Mouse (Mus musculus) hindbrain, embryonic 12.5 days (tissue): ENCODE data around the gene Pnck. TPM values are rescaled to one million over a fixed set of nuclear protein-coding genes. Genes with fewer than 3 reads are reported as not detected.
A peak's percentile ranks its signal among the peaks of the same experiment; 100 is the strongest.

Experiments used
- ATAC-seq: fragments of 200-750 bp; cut with Nextera tagmentation; 2 replicates; pipeline ENCODE4 v1.8.0; 2017; ENCODE audit warnings: moderate TSS enrichment; ENCODE audit not compliant: low FRiP score
- H3K27ac ChIP-seq: fragments of 300-500 bp; sonication (generic); 2 replicates; pipeline ENCODE4 v1.5.1; 2016; ENCODE audit warnings: mild to moderate bottlenecking
- H3K27me3 ChIP-seq: fragments of 300-500 bp; sonication (generic); 2 replicates; pipeline ENCODE4 v1.6.1; 2016; ENCODE audit warnings: mild to moderate bottlenecking
- H3K36me3 ChIP-seq: fragments of 300-500 bp; sonication (generic); 2 replicates; pipeline ENCODE4 v1.6.1; 2016; ENCODE audit warnings: mild to moderate bottlenecking
- H3K4me1 ChIP-seq: fragments of 300-500 bp; sonication (generic); 2 replicates; pipeline ENCODE4 v1.6.1; 2016
- H3K4me2 ChIP-seq: fragments of 300-500 bp; sonication (generic); replicated peaks from 2 replicates; pipeline ENCODE4 v1.6.1; 2016; ENCODE audit warnings: mild to moderate bottlenecking
- H3K4me3 ChIP-seq: fragments of 300-500 bp; sonication (generic); 2 replicates; pipeline ENCODE4 v1.5.1; 2016; ENCODE audit warnings: mild to moderate bottlenecking
- H3K9ac ChIP-seq: fragments of 300-500 bp; sonication (generic); 2 replicates; pipeline ENCODE4 v1.6.1; 2016; ENCODE audit warnings: mild to moderate bottlenecking, moderate library complexity
- H3K9me3 ChIP-seq: fragments of 300-500 bp; sonication (generic); replicated peaks from 2 replicates; pipeline ENCODE4 v1.6.1; 2016; ENCODE audit warnings: mild to moderate bottlenecking
- WGBS: fragments of 180-500 bp; shearing (Covaris S2); methylation state at CpG from one replicate; pipeline ENCODE4 v1.1.7; 2016; 5-methylcytosine and 5-hydroxymethylcytosine counted together
- polyA plus RNA-seq: library from polyadenylated mRNA; unstranded; fragments of >200 nt; fragmentation: Nextera tagmentation; extraction: Ambion mirVana; gene quantifications from 2 replicates; pipeline ENCODE4 v1.2.1, GENCODE M21; 2016

The Pnck gene
- polyA plus RNA-seq, 1 experiment from 2014 or later: 34.8 TPM

DNA sequence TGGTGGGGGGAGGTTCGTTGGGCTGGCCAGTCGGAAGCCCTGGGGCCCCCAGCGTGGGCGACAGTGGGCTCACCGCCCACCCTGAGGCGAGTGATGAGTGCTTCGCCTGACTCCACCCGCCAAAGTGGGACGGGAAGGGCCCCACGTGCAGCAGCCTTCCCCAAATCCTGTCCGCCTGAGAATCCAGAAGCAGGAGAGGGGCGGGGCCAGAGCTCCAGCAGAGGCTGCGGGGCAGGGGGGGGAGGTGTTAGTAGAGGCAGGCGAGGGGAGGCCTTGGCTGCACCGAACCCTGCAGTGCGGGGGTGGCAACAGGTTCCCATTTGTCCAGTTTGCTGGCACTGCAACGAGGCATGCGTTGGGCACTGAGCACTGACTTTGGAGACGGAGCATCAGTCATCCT, 22.5 kb downstream of the Pnck start:
- Histone ChIP-seq H3K4me2 (peak overlapping the region; percentile 56), H3K27ac (no peak overlapping the region), H3K9me3 (no peaks in the 10 kb centered on the region), H3K27me3 (peaks cover 87% of the 10 kb centered on the region), H3K36me3 (no peaks in the 10 kb centered on the region), H3K4me1 (peaks cover 4% of the 10 kb centered on the region; the same call in 1 of the 2 replicates), H3K4me3 (peak overlapping the region; percentile 29), H3K9ac (no peak overlapping the region)
- 14% methylated on average over 15 of the region's 19 CpGs for WGBS
- no peak for ATAC-seq

DNA sequence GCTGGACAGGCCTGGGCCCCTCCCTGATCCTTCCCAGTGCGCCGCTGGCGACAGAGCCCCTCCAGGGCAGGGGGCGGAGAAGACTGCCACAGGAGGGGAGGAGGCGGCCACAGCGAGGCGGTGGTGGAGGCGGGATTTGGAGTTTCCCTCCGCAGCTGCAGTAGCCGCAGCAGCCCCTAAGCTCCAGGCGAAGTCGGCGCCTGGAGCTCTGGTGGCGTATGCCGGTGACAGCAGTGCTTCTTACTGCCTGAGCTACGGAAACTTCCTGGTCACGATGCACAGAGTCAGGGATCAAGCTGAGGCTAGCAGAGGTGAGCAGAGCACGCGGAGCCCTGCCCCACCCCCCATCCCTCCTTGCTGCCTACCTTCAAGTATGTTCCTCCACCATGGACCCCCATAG, 24.5 kb downstream of the Pnck start:
- Histone ChIP-seq H3K27ac (no peak overlapping the region), H3K36me3 (no peaks in the 10 kb centered on the region), H3K9me3 (no peaks in the 10 kb centered on the region), H3K9ac (no peak overlapping the region), H3K27me3 (peaks cover 74% of the 10 kb centered on the region), H3K4me1 (peaks cover 4% of the 10 kb centered on the region; the same call in 1 of the 2 replicates), H3K4me2 (peak overlapping the region; percentile 38), H3K4me3 (no peak overlapping the region)
- ATAC-seq: no peak
- 28% methylated on average over 15 of the region's 19 CpGs for WGBS

DNA sequence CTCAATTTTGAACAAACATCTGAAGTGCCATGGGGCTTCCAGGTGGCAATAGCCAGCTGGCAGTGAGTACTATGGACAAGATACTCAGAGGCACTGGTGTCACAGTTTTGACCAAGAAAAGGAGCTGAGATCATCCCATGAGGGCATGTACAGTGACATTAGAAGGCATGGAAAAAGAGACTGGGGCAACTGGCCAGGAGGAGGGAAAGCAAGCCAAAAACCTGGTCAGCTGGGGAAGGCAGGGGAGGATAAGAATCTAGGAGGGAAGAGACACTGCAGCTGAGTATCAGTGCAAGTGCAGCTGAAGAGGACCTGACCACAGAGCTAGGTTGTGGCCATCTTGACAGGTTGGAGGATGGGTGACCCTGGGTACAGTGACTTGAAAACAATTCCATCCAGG, 32.9 kb downstream of the Pnck start:
- Histone ChIP-seq H3K27me3 (peaks cover 9% of the 10 kb centered on the region), H3K27ac (no peak overlapping the region), H3K9ac (no peak overlapping the region), H3K4me1 (no peaks in the 10 kb centered on the region), H3K9me3 (no peaks in the 10 kb centered on the region), H3K4me3 (no peak overlapping the region), H3K36me3 (no peaks in the 10 kb centered on the region), H3K4me2 (no peak overlapping the region)
- no peak for ATAC-seq

DNA sequence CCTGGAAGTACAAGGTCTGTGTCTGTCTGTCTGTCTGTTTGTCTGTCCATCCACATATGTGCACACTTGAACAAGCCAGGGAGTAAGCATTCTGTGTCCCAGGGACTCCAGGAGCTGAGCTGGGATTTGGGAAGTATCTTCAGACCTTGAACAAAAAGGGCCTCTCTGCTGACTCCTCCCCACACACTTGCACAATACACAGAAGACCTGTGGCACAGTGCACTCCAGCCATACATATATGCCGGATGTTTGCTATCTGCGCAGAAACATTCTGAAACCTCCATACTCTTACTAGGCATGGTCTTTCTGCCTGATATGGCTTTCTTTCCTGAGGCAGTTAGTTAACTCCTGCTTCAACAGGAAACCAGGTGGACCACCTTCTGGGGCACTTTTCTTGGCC, 40.0 kb downstream of the Pnck start:
- 95% methylated on average over 2 of the region's 2 CpGs for WGBS
- no peaks in the 10 kb centered on the region for H3K4me1 ChIP-seq
- H3K36me3 ChIP-seq: no peaks in the 10 kb centered on the region
- H3K27ac ChIP-seq: no peak overlapping the region
- no peak overlapping the region for H3K4me2 ChIP-seq
- no peaks in the 10 kb centered on the region for H3K9me3 ChIP-seq
- H3K4me3 ChIP-seq: no peak overlapping the region
- no peak overlapping the region for H3K9ac ChIP-seq
- no peak for ATAC-seq
- H3K27me3 ChIP-seq: no peaks in the 10 kb centered on the region; the same call in 1 of the 2 replicates

DNA sequence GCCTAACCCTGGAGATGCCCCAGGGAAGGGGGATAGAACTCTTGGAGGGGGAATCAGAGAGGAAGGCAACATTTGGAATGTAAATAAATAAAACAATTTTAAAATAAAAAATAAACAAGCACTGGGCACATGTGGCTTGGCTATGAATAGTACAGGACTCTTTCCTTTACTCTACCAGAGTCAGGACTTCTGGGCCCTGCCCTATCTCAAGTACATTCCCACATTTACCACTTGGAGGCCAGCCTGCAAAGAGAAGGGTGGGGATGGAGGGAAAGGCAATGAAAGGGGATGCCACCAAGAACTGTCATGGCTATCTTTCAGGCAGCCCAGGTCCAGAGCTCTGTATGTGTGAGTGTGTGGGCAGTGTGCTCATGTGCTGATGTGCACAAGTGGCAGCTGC, 40.5 kb downstream of the Pnck start:
- no peaks in the 10 kb centered on the region for H3K36me3 ChIP-seq
- no peak overlapping the region for H3K4me2 ChIP-seq
- ATAC-seq: no peak
- no peak overlapping the region for H3K4me3 ChIP-seq
- H3K27ac ChIP-seq: no peak overlapping the region
- no peak overlapping the region for H3K9ac ChIP-seq
- no peaks in the 10 kb centered on the region for H3K9me3 ChIP-seq
- peaks cover 2% of the 10 kb centered on the region; the same call in 1 of the 2 replicates for H3K27me3 ChIP-seq
- H3K4me1 ChIP-seq: no peaks in the 10 kb centered on the region

DNA sequence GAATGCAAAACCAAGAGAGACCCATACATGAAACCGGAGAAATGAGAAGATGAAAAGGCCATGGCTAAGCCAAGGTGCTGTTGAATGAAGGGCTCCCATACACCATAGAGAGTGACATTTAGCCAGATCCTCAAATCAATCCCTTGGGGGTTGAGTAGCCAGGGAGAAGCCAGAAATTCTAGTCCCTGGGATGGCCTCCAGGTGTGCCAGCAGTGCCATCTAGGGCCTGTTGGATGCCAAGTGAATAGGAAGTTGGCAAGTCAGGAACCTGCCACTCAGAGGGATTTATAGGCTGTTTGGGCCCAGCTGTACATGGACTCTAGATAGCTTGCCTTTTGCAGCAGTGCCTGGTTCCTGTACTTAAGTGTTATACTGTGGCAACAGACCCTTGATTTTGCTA, 44.0 kb downstream of the Pnck start:
- Histone ChIP-seq H3K9ac (no peak overlapping the region), H3K27me3 (peaks cover 3% of the 10 kb centered on the region; the same call in 1 of the 2 replicates), H3K36me3 (no peaks in the 10 kb centered on the region), H3K4me1 (no peaks in the 10 kb centered on the region), H3K4me2 (no peak overlapping the region), H3K4me3 (no peak overlapping the region), H3K9me3 (no peaks in the 10 kb centered on the region), H3K27ac (no peak overlapping the region)
- WGBS: 87% methylated on average over 1 of the region's 1 CpGs
- no peak for ATAC-seq

DNA sequence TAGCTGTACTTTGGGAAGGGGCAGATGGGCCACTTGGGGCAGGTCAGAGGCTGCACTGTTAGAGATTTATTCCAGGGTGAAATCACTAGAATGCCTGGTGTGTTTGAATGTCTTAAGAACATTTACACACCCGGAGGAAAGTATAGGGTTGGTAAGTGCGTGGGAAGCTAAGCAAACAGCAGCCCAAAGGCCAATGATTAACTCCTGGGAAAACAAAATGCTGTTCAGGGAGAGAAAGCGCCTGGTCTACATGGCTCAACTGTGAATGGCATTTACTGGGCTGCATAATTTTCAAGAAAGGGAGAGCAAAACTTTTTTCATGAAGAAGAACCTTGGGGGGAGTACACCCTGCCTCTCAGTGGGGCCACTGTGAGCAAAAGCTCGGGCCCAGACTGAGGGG, 46.3 kb downstream of the Pnck start:
- H3K27ac ChIP-seq: no peak overlapping the region
- no peak overlapping the region for H3K4me3 ChIP-seq
- WGBS: 59% methylated on average over 4 of the region's 4 CpGs
- no peak overlapping the region for H3K9ac ChIP-seq
- H3K4me1 ChIP-seq: no peaks in the 10 kb centered on the region
- no peak overlapping the region for H3K4me2 ChIP-seq
- H3K36me3 ChIP-seq: no peaks in the 10 kb centered on the region
- peaks cover 3% of the 10 kb centered on the region; the same call in 1 of the 2 replicates for H3K27me3 ChIP-seq
- no peak for ATAC-seq
- no peaks in the 10 kb centered on the region for H3K9me3 ChIP-seq

Other genes starting within 250 kb of the Pnck start
- gene Zfp92, start 249.0 kb downstream of the Pnck start, polyA plus RNA-seq: 0.14 and 0.23 TPM in 2 replicates
- gene Trex2, start 224.8 kb downstream of the Pnck start, polyA plus RNA-seq: not detected in 2 replicates
- gene Haus7, start 201.1 kb downstream of the Pnck start, polyA plus RNA-seq: 65.1 and 69.3 TPM in 2 replicates
- 43.9 and 49.2 TPM in 2 replicates for gene Bgn, start 176.5 kb downstream of the Pnck start, polyA plus RNA-seq
- gene Atp2b3, start 157.0 kb downstream of the Pnck start, polyA plus RNA-seq: 1.6 and 1.7 TPM in 2 replicates
- 7.8 TPM in 2 replicates for gene Dusp9, start 20.7 kb downstream of the Pnck start, polyA plus RNA-seq
- 6.6 and 7.7 TPM in 2 replicates for gene Slc6a8, start 13.0 kb upstream of the Pnck start, polyA plus RNA-seq
- 132 and 136 TPM in 2 replicates for gene Bcap31, start 56.1 kb upstream of the Pnck start, polyA plus RNA-seq
- gene Abcd1, start 56.5 kb upstream of the Pnck start, polyA plus RNA-seq: 12.7 and 14.0 TPM in 2 replicates
- 0.21 and 0.25 TPM in 2 replicates for gene Plxnb3, start 97.0 kb upstream of the Pnck start, polyA plus RNA-seq
- 2.7 and 5.4 TPM in 2 replicates for gene Srpk3, start 114.3 kb upstream of the Pnck start, polyA plus RNA-seq
- 150 and 167 TPM in 2 replicates for gene Idh3g, start 126.8 kb upstream of the Pnck start, polyA plus RNA-seq
- gene Ssr4, start 126.9 kb upstream of the Pnck start, polyA plus RNA-seq: 125 and 138 TPM in 2 replicates
- 2.7 and 2.8 TPM in 2 replicates for gene Pdzd4, start 164.9 kb upstream of the Pnck start, polyA plus RNA-seq
- 0.19 and 0.20 TPM in 2 replicates for gene Avpr2, start 232.0 kb upstream of the Pnck start, polyA plus RNA-seq
- gene L1cam, start 236.0 kb upstream of the Pnck start, polyA plus RNA-seq: 45.6 and 58.4 TPM in 2 replicates